Mouse (Mus musculus): Measurements from ENCODE around the gene Hlcs.

DNA sequence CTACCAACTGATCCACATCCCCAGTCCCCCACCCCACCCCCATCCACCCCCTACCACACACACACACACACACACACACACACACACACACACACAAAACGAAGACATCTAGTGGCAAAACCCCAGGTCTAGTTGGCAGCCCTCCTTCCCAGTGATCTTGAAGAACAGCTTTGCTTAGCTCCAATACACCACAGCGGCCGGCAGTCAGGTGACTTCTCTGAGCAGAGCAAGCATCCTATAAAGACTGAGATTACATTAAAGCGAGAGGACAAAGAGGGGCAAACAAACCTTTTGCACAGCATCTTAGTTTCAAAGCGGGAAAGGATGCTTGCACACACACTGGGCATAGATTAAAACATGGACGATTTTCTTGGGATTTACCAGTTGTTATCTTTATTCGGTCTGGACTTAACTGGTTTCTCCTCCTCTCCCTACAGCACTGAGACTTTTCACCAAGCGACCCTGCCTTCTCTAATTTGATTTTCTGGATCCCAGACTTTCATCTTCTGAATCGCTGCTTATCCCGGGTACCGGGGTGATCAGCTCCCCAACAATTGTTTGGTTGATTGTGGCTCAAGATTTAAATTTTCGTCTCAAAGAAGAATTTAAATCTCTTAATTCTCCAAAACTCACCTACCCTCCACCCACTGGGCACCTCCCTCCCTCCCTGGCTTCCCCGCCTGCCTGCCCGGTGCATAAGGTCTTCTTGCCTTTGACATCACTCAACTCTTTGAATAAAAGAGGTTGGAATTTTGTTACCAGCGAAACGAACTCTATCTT, 134.7 kb downstream of the Hlcs start:
- no peak for TF ChIP-seq CTCF (IDR thresholded peaks at IDR 0.05; ENCODE audit: low read depth, low read length)
- no peak for TF ChIP-seq GATA1 (IDR thresholded peaks at IDR 0.05; ENCODE audit: borderline replicate concordance, low read length)
- TF ChIP-seq POLR2AphosphoS5 (IDR thresholded peaks at IDR 0.05; ENCODE audit: insufficient replicate concordance, low read depth, low read length) = no peak
- TF ChIP-seq TAL1 (conservative IDR thresholded peaks at IDR 0.05; ENCODE audit: low read depth, low read length) = no peak

All from G1E (cell line).